Mouse (Mus musculus) activated CD4-positive, CD25-positive, alpha-beta regulatory T cell (primary cell): ENCODE results near the gene Pnliprp1. TPM values are rescaled to one million over a fixed set of nuclear protein-coding genes. Genes with fewer than 3 reads are reported as not detected.

ENCODE experiments used
- polyA plus RNA-seq, 2 experiments: library from polyadenylated mRNA; unstranded; fragments of 100-300 nt; shearing (Covaris generic); gene quantifications; one replicate each; pipeline ENCODE4 v1.2.1; 2017

Pnliprp1 gene
- polyA plus RNA-seq: under 1 TPM; 0.45 to 0.50 TPM

DNA sequence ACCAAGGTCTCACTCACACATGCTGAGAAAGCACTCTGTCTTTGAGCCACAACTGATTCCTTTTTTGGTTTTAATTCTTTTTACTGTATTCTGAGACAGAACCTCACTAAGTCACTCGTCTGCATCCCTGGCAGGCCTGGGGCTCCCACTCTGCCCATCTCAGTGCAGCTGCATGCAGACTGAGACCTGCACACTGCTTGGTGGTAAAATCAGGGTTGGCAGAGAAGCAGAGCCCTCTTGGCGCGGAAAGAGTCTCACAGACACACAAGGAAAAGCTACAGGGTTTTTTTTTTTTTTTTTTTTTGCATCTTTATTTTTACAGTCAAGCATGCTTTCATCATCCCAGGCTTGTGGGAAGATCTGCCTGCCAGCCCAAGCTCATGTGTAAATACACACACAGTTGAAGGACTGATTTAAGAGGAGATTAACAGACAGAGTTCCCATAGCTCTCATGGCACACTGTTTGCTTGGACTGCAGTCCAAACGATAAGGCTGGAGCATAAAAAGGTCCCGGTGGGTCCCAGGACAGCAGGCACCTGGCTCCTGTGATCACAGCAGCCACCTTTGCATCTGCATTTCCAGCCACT lies at the start of gene Pnliprp1:
TSS of gene Pnliprp1 (plus strand) at position 443 of the 587 bp plus-strand sequence.

DNA sequence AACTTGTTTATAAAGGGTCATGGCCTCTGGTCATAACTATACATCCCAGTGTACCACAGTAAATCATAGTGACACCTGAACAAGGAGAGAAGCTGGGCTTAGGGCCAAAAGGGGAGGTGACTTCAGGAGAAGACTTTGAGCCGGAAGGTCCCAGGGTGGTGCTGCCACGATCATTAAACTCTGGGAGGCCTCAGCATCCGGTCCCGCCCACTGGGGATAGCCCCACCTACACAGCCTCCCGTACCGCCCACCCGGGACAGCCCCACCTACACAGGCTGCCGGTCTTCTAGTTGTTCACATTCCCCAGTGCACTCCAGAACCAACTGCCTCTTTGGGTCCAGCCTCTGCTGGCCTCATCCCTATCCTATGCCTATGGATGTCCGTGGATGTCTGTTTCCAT lies 30.7 kb downstream of the Pnliprp1 start, which contains the start of gene Pnliprp2:
TSS of gene Pnliprp2 (plus strand) at position 297 of the 400 bp plus-strand sequence.

Other genes with a start within 250 kb of the Pnliprp1 start
- gene Ccdc172, start 216.9 kb upstream of the Pnliprp1 start, polyA plus RNA-seq: not detected
- gene Pnlip, start 76.4 kb upstream of the Pnliprp1 start, polyA plus RNA-seq: not detected
- gene Pnliprp2, start 30.8 kb downstream of the Pnliprp1 start, polyA plus RNA-seq: under 1 TPM in 1 of 2 experiments, not detected in 1; 0.18 TPM
- gene 1700019N19Rik, start 65.6 kb downstream of the Pnliprp1 start, polyA plus RNA-seq: not detected
- under 1 TPM in 1 of 2 experiments, not detected in 1; 0.17 TPM for gene Eno4, start 214.5 kb downstream of the Pnliprp1 start, polyA plus RNA-seq
- 1 to 10 TPM in 1 of 2 experiments, under 1 TPM in 1; 0.26 to 2.0 TPM for gene Hspa12a, start 214.8 kb downstream of the Pnliprp1 start, polyA plus RNA-seq